Mouse (Mus musculus) lung, adult 2 months (tissue): Measurements from ENCODE around the gene Kif24.

Experiments
- CTCF ChIP-seq: fragments of 200-500 bp; IDR thresholded peaks from 2 replicates; pipeline ENCODE4 v1.5.1; 2011; ENCODE audit warnings: mild to moderate bottlenecking, low read length, control low read depth; ENCODE audit not compliant: insufficient read depth
- POLR2A ChIP-seq: fragments of 200-500 bp; IDR thresholded peaks from 2 replicates; pipeline ENCODE4 v1.6.1; 2011; ENCODE audit warnings: low read depth, mild to moderate bottlenecking, control low read depth, low read length, borderline replicate concordance; ENCODE audit errors: extremely low read depth

DNA sequence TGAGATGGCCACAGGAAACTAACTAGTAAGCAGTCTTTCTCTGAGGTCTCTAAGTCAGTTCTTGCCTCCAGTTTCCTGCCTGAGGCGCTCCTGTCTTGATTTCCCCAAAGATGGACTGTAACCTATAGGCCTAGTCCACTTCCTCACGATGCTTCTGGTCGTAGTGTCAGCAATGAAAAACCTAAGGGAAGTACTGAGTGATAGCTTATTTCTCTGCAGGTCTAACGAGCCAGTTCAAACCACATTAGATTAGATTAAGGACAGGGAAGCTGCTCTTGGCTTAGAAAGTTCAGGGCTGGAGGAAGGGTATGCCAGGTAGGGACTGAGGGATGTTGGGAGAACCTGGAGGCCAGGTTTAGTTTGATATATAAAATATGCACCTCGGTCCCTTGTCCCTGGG lies 63.1 kb downstream of the Kif24 start:
- TF ChIP-seq CTCF, result no peak
- TF ChIP-seq POLR2A, result no peak
